Mouse (Mus musculus) liver, embryonic 16.5 days (tissue): Measurements from ENCODE around the gene Nmrk2. TPM values are rescaled to one million over a fixed set of nuclear protein-coding genes. Genes with fewer than 3 reads are reported as not detected.

Source experiments
- polyA plus RNA-seq: library from polyadenylated mRNA; unstranded; fragments of >200 nt; fragmentation: Nextera tagmentation; extraction: Ambion mirVana; gene quantifications from 2 replicates; pipeline ENCODE4 v1.2.1, GENCODE M21; 2015

Gene Nmrk2
- polyA plus RNA-seq, 1 experiment from 2014 or later: 0.05 TPM

Other genes with a start within 250 kb of the Nmrk2 start
- 0.36 and 0.44 TPM in 2 replicates for gene Gng7, start 187.1 kb downstream of the Nmrk2 start, polyA plus RNA-seq
- gene Diras1, start 176.4 kb downstream of the Nmrk2 start, polyA plus RNA-seq: not detected in 2 replicates
- gene Slc39a3, start 164.6 kb downstream of the Nmrk2 start, polyA plus RNA-seq: 5.5 TPM in 2 replicates
- gene Sgta, start 141.9 kb downstream of the Nmrk2 start, polyA plus RNA-seq: 55.3 and 57.3 TPM in 2 replicates
- 15.5 and 16.6 TPM in 2 replicates for gene Thop1, start 132.0 kb downstream of the Nmrk2 start, polyA plus RNA-seq
- gene Creb3l3, start 103.2 kb downstream of the Nmrk2 start, polyA plus RNA-seq: 39.9 and 45.9 TPM in 2 replicates
- gene Map2k2, start 96.1 kb downstream of the Nmrk2 start, polyA plus RNA-seq: 93.8 and 100 TPM in 2 replicates
- 30.0 and 35.0 TPM in 2 replicates for gene Zbtb7a, start 66.8 kb downstream of the Nmrk2 start, polyA plus RNA-seq
- gene Pias4, start 34.1 kb downstream of the Nmrk2 start, polyA plus RNA-seq: 21.8 and 22.1 TPM in 2 replicates
- 266 and 282 TPM in 2 replicates for gene Eef2, start 25.4 kb downstream of the Nmrk2 start, polyA plus RNA-seq
- 11.0 and 12.2 TPM in 2 replicates for gene Dapk3, start 19.0 kb downstream of the Nmrk2 start, polyA plus RNA-seq
- not detected in 2 replicates for gene 4930442H23Rik, start 18.2 kb downstream of the Nmrk2 start, polyA plus RNA-seq
- gene Atcay, start 28.8 kb upstream of the Nmrk2 start, polyA plus RNA-seq: 0.02 and 0.04 TPM in 2 replicates
- gene Zfr2, start 31.1 kb upstream of the Nmrk2 start, polyA plus RNA-seq: 0.59 and 1.1 TPM in 2 replicates
- gene Matk, start 50.9 kb upstream of the Nmrk2 start, polyA plus RNA-seq: 1.6 and 1.8 TPM in 2 replicates
- gene Mrpl54, start 64.9 kb upstream of the Nmrk2 start, polyA plus RNA-seq: 80.0 and 88.1 TPM in 2 replicates
- gene Apba3, start 64.9 kb upstream of the Nmrk2 start, polyA plus RNA-seq: 24.2 and 26.3 TPM in 2 replicates
- gene Tjp3, start 89.5 kb upstream of the Nmrk2 start, polyA plus RNA-seq: 0.82 and 1.4 TPM in 2 replicates
- gene Pip5k1c, start 90.9 kb upstream of the Nmrk2 start, polyA plus RNA-seq: 13.9 and 14.7 TPM in 2 replicates
- 18.4 and 18.7 TPM in 2 replicates for gene Cactin, start 119.1 kb upstream of the Nmrk2 start, polyA plus RNA-seq
- 4.3 and 4.5 TPM in 2 replicates for gene Tbxa2r, start 126.7 kb upstream of the Nmrk2 start, polyA plus RNA-seq
- not detected in 2 replicates for gene Gipc3, start 141.2 kb upstream of the Nmrk2 start, polyA plus RNA-seq
- gene Hmg20b, start 148.4 kb upstream of the Nmrk2 start, polyA plus RNA-seq: 19.8 and 22.5 TPM in 2 replicates
- 9.2 and 11.9 TPM in 2 replicates for gene Mfsd12, start 155.4 kb upstream of the Nmrk2 start, polyA plus RNA-seq
- gene 4930404N11Rik, start 163.8 kb upstream of the Nmrk2 start, polyA plus RNA-seq: 1.9 and 2.5 TPM in 2 replicates
- 128 and 138 TPM in 2 replicates for gene Fzr1, start 176.5 kb upstream of the Nmrk2 start, polyA plus RNA-seq
- 46.3 and 48.3 TPM in 2 replicates for gene Dohh, start 182.4 kb upstream of the Nmrk2 start, polyA plus RNA-seq
- 0.54 and 0.55 TPM in 2 replicates for gene Gm48551, start 182.4 kb upstream of the Nmrk2 start, polyA plus RNA-seq
- gene Gm48552, start 187.0 kb upstream of the Nmrk2 start, polyA plus RNA-seq: 0.44 and 0.48 TPM in 2 replicates
- 1.7 and 4.1 TPM in 2 replicates for gene Smim24, start 191.0 kb upstream of the Nmrk2 start, polyA plus RNA-seq